Mouse (Mus musculus) neural tube, embryonic 11.5 days (tissue): ENCODE measurements around the gene Gtf2e1. TPM values are rescaled to one million over a fixed set of nuclear protein-coding genes. Genes with fewer than 3 reads are reported as not detected.

Experiments used
- polyA plus RNA-seq: library from polyadenylated mRNA; unstranded; fragments of >200 nt; fragmentation: Nextera tagmentation; extraction: Ambion mirVana; gene quantifications from 2 replicates; pipeline ENCODE4 v1.2.1, GENCODE M21; 2014

The Gtf2e1 gene
- polyA plus RNA-seq, 1 experiment from 2014 or later: 55.3 TPM

Other genes with a start within 250 kb of the Gtf2e1 start
- 2.6 and 2.9 TPM in 2 replicates for gene Stxbp5l, start 154.8 kb downstream of the Gtf2e1 start, polyA plus RNA-seq
- 39.6 and 40.7 TPM in 2 replicates for gene Rabl3, start 96 bp upstream of the Gtf2e1 start, polyA plus RNA-seq
- 0.32 and 0.42 TPM in 2 replicates for gene Hgd, start 40.4 kb upstream of the Gtf2e1 start, polyA plus RNA-seq
- gene Ndufb4, start 114.7 kb upstream of the Gtf2e1 start, polyA plus RNA-seq: 46.2 and 50.1 TPM in 2 replicates
- 204 and 214 TPM in 2 replicates for gene Fstl1, start 237.1 kb upstream of the Gtf2e1 start, polyA plus RNA-seq